Mouse (Mus musculus): Measurements from ENCODE around the gene Mtus2.
"Not testable (repeated sequence)": the region's sequence is repeated elsewhere in the genome, so short reads cannot be mapped to it uniquely, and the experiment has no call there.

Mtus2 gene

DNA sequence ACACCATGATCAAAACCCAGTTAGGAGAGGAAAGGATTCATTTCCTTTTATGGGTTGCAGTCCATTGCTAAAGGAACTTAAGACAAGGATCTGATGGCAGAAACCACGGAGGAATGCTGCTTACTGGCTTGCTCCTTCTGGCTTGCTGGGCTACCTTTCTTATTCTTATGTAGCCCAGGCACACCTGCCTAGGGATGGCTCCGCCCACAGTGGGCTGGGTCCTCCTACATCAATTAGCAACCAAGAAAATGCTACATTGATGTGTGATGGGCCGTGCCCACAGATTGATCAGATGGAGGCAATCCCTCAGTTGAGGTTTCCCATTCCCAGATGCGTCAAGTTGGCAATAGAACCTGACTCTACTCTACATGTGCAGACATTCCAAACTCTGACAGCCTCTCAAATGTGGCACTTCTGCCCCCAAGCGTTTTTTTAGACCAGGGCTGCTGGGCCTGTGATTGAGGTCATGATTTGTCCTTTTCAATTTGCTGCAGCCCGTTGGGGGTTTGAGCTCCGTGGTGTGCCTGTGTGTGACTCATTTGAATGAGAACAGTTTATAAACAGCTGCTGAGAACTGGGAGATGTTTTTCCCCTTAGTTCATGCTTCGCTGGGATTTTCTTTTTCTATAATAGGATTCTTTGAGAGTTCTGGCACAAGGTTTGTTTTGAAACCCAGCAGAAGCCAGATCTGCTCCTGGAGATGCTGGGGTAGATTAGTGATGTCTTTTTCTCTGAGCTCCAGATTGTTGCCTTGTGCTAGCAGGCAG, 173.8 kb downstream of the Mtus2 start:
- DNase-seq (ENCODE audit: low spot score) = no peak

DNA sequence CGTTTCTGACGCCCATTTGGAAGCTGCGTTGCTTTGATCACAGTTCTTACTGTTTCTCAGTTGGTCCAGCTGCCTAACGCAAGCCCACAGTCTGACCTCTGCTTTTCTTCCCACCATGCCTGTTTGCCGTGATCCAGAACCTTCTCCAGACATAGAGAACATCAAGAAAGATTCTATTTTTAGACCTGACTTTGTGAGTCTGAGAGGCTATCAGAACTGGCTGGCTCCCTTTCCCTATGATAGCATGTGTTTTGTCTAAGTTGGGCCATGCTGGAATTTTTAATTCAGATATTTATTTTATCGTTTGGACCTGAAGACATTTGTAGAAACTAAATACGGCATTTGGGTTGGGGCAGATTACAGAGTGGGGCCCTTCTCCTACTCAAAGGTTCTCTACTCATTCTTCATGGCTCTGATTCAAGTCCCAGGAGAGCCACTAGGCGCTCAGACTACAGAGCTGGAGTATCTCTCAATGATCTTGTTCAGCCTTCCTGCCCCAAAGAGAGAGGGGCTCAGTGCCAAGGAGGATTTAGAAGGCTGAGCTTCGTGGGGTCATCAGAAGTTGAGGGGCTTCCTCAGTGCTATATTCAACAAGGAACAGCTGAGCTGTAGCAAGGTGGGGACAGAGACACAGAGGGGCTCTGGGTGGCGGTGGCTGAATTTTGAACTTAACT, 174.5 kb downstream of the Mtus2 start:
- DNase-seq (ENCODE audit: low spot score) = no peak

DNA sequence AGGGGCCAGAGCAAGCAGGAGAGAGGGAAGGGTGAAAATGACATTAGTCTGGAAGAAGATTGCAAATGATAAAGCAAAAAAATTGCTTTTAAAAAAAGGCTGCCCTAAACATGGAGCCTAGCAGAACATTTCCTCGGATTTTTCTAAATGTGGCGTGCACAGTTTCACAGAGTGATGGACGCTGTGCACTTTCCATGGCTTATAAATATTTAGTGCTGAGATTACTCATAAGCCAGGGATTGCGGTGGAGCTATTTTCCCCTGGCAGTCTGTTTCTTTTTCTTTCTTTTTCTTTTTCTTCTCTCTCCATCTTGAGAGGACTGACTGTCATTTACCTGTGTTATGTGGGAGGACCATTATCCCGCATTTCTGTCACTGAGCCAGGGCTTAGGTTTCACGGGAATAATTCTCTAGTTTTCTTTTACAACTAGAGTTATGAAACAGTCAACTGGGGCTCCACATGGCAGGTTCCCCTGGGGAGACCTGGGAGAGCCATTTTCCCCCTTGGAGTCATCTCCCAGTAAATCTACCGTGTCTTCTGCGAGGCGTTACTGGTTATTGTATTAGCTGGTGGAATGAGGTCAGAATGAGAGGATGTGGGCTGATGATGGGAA, 176.4 kb downstream of the Mtus2 start:
- no peak for DNase-seq (ENCODE audit: low spot score)

DNA sequence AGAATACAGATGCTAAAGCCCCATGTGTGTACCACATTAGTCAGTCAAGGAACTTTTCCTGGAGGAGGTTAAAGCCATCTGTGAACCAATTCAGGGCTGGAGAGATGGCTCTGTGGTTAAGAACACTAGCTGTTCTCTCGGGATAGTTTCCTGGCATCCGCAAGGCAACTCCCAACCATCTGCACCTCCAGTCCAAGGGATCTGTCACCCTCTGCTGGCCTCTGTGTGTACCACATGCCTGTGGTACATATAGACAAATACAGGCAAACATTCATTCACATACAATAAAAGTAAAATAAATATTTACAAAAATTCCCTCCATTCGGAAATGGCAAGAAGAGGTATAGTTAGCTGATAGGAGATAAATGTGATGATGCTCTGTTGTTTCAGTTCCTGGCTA, 184.5 kb downstream of the Mtus2 start:
- no peak for DNase-seq (ENCODE audit: low spot score)

DNA sequence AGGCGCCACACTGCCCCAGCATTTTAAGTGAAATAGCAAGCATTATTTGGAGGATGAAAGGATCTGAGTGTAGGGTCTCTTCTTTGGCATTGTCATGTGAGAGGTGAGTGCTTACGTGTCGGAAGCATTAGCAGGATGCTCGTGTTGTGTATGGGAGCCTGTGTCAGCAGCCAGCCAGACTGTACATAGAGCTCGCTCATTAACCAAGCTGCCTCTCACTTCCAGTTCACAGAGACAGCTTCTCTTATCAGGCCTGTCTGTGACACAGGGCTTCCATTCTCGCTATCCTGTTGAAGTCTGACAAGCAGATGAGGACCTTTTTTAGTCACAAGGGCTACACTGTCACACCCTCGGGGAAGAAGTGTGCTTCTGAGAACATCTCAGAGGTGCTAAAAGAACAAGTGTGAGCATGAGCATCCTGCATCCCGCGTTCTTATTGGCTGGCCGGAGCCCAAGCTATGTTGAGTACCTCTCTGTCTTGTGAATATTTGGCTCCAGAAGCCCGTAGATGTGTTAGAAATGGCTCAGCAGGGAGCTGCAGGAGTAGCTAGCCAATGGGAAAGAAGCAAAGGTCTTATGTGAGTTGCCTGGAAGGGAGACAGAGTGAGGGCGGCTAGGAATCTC, 189.2 kb downstream of the Mtus2 start:
- DNase-seq (ENCODE audit: low spot score) = no peak

DNA sequence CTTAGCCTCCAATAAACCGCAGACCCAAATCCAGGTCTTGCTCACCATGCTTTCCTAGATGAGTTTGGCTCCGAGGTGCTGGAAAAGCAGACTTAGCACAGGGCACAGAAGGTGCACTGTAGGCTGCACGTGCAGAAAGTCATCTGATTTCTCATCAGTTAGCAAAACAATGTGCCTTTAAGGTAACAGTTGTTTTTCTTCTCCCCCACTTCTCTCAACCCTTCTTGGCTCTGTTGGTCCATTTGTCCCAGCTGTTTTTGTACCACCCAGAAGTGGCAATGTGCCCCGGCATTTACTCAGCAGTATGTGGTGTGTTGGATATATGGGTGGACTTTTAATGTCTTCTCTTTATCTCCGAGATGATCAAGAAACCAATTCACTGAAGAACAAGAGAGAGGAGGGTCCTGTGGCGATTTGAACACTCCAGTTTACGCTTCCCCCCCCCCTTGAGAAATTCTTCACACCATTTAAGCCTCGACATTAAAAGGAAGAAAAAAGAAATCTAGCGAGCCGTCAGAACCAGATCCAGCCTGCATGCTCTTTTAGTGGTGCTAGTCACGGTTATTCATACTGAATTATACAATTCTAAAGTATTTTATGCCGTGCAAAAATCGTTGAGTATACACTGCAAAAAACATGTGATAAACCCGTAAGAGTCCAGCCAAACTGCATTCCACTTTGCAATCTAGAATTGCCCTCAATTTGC, 194.9 kb downstream of the Mtus2 start:
- no peak for DNase-seq (ENCODE audit: low spot score)

DNA sequence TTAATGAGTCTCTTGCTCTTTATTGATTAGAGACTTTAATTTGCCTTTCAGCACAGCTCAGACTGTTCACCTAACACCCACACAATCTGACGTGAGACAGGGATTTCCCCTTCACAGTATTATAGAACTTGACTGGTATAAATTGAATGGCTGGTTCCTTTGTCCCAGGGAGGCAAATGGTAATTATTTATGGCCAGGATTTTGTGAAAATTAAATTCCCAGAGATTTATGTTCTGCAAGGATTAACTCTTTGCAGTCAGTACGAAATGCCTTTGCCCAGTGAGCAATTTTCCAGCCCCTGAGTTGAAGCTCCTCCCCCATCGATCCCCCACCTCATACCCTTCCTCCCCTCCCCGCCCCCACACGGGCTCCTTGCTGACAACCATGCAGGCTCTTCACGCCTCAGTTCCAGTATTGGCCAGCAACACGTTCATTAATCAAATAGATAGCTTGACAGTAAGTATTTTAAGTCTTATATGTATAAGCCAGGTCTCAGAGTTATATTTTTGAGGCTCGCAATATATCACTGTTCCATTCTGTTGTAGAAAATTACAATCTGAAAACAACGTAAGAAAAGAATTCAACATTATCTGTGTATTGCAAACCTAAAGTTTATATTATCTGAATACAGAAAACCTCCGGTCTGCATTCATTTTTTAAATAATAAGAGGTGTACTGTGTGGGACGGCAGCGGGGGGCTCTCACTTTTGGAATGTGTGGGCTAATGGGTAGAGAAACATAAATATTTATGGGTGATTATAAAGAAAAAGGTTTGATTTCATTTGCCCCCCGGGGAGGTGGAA, 195.7 kb downstream of the Mtus2 start:
- DNase-seq (ENCODE audit: low spot score) = no peak

DNA sequence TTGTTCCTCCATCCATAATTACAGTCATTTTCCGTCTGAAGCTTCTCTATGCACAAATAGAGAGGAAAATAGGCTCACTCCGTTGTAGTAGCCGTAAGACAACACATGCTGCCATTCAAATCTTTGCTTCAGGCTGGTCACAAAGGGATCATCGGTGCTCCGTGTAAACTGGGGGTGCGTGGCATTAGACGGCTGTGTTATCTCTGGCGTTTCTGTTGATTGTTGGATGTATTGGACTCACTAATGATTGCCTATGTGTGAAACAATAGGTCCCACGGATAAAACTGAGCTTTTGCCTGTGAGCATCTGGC, 196.2 kb downstream of the Mtus2 start:
- no peak for DNase-seq (ENCODE audit: low spot score)

DNA sequence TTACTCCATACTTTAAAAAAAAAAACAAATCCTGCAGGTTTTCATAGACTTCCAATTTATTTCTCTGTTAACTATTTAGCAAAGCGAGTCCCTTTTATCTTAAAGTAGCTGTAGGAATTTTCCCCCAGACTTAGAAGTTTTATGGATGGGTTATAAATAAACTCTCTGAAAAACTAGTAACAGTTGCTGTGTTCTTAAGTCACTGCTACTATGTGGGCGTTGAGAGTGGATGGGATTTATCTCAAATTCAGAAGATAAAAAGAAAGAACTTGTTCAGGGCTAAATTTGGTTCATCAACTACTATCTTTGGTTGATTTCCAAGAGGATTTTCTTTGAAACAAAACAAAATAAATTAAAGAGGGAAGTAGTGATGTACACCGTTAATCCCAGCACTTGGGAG, 197.6 kb downstream of the Mtus2 start:
- DNase-seq (ENCODE audit: low spot score) = no peak

DNA sequence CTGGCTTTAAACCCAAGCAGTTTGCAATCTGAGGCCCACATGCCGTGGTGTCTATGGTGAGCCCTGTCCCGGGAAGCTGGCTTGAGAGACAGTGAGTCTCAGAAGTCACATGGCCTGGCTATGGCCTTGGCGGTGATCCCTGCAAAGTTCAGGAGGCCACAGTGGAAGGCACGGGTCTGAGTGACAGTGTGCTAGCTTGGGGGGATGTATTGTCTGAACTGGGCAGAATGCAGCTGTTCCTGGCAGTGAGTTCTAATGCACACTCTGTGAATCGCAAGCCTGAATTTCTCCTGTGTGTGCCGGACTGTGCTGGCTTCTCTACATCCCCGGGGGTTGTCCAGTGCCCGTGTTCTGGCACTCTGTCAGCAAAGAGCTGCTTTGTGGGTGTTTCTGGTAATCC, 202.2 kb downstream of the Mtus2 start:
- no peak for DNase-seq (ENCODE audit: low spot score)

DNA sequence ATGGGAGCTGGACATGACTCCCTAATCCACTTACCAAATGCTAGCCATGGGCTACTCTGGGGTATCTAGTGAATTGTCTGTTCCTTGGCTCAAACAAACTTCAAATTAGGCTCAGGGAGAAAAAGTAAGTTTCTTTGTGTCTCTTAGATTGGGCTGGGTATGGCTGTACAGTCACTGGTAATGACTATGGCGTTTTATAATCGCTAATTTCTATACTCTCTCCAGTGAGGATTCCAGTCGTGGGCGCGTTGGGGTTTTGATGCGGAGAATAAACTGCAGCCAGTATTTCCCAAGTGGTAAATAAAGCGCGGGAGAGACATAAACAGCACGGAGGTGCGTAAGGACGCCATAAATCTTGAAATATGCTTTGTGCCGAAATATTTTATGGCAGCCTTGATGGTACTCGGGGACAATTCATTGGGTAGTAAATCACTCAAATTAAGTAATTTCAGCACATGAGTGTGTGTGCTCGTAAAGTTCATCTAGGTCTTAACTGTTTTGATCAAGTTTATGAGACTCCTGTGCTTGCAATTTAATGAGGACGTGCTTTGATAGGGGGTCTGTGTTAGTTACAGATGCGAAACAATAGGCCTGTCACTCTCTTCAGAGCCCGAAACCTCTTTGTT, 203.5 kb downstream of the Mtus2 start:
- no peak for DNase-seq (ENCODE audit: low spot score)

DNA sequence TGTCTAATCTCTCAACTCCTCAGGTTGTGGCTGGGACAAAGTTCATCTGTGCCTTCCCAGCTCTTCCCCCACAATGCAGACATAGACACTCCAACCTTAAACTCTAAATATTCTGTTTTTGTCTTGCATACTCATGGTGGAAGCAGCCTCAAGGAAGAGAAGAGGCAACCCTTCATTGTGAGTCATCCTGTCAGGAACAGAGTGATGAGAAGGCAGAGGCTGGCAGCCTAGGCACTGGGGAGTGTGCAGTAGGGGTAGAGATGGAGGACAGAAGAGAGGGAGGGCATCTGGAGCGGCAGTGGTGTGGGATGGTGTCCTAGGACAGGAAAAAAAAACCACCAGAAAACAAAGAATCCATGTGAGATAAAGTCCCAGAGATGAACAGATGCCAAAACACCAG, 208.0 kb downstream of the Mtus2 start:
- no peak for DNase-seq (ENCODE audit: low spot score)

DNA sequence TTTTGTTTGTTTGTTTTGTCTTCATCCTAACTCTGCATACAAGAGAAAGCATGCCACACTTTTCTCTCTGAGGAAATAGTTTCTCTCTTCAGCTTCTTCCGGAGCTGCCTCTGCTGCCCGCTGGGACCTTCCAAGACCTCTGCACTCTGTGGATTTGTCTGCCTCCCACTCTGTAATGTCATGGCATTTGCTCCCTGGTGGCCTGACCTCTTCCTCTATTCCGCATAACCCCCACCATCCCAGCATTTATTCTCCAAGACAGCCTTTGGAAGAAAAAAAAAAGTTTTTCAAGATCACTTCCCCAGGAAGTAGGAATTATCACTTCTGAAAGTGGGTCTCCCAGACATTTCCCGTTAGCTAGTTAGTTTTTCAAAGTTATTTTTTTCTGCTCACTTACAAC, 218.0 kb downstream of the Mtus2 start:
- DNase-seq (ENCODE audit: low spot score) = no peak

DNA sequence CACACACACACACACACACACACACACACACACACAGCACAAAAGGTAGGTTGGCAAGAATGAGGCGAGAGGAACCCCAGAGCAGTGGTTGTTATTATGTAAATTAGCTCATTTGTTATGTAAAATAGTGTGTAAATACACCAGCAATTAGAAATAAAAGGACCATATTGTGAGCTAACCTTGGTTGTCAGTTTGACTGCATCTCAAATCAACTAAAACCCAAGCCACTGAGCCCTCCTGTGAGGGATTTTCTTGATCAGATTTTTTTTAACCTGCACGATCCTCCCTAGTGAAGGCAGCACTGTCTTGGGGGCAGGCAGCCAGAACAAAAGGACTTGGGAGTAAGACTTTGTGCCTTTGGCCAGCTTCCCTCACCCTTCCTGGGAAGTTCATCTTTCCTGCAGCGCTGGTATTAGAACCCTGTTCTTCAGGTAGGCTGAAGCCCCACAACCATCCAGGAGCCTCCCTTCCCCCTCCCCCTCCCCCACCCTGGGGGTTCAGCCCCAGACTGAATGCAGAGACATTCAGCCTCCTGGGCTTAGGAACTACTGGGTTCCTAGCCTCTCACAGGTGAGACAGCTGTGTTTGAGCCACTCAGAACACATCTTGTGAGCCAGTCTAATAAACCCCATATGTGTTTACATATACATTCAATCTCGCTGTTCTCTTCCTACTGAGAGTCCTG, 218.8 kb downstream of the Mtus2 start:
- DNase-seq (ENCODE audit: low spot score) = no peak

DNA sequence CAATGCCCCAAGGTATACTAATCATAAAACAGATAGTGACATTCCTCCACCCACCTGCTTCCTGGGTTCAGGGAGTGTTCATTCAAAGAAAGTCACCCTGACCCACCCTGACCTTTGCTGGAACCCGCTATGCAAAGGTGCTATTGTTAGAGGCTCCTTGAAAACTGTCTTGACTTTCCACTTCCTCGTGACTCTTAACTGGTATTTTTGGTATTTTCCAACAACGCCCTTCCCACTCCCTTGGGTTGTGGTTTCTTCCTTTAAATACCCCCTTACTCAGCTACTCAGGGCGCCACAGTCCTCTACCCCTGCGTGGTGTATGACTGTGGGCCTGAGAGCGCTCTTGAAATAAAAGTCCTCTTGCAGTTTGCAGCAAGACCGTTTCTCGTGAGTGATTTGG, 219.4 kb downstream of the Mtus2 start:
- not testable (repeated sequence) for DNase-seq (ENCODE audit: low spot score)

DNA sequence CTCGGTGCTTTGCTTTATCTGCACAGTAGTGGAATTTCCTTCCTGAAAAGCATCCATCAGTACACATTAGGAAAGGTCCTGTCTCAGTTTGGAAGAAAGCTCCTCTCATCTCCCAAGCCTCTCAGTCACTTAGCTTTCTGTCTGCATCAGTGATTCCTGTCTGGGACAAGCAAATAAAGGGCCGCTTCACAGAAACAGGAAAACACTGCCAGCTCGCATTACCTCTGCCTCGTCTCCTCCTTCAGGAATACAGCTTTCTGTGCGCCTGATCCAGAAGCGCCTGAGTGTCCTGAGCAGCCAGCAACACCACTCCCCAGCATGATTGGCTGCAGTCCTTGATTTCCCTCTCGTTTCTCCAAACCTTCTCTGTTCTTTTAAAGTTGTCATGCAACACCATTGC, 222.1 kb downstream of the Mtus2 start:
- no peak for DNase-seq (ENCODE audit: low spot score)

DNA sequence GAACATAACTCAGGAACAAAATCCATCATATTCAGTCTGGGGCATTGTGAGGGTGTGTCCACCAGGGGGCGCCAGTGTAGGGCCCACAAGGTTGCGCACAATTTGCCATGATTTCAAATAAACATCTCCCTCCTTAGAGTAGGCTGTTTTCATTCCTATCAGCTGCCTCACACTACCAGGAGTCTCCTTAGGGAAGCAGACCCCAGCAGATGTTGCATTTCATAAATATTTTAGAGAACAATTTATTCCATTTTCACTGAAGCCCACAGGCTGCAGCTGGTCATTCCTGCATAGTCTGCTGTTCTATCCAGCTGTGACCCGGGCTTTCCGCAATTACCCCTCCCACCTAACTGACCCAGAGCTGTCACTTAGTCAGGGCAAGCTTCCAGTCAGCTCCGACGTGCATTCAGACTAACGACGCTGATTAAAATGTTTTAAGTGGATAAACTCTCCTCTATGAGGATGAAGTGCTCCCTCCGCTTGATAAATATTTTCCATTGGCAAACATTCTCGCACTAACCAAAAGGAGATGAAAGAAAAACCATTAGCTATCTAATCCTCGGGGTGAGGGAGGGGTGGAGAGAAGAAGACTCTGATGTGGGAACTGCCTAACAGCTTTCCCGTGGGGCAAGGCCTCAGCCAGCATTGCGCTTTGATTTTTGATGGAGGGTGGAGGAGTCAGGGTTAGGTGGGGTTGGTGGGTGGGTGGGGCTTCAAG, 223.6 kb downstream of the Mtus2 start:
- no peak for DNase-seq (ENCODE audit: low spot score)

DNA sequence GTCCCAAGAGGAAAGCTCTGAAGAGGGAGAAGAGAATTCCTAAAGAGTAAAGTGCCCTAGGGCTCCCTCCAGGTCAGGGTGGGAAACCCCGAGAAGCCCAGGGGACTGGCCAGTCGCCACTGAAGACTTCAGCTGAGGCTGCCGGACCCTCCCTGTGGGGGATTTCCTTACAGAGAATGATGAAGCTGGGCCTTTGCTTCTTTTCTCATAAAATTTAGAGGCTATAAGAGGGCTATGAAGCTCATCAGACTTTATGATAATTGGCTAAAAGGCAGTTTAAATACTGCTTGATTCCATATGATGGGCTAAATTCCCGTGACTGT, 224.1 kb downstream of the Mtus2 start:
- no peak for DNase-seq (ENCODE audit: low spot score)

DNA sequence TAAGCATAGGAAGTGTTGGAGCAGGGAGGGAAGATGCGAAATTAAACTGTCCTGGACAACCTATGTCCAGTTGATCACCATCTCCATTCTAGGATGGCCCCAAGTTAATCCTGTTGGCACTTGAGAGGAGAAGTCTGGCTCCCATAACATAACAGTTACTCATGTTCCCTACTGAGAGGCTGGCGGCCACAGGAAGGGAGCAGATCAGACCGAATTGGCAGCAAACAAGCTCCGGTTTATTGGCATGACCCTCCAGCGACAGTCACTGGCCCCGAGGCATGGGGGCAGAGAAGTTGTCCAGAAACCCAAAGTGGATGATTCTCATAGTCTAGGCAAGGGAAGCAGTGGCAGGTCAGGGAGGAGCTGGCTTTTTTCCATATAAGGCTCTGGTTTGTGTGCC, 224.8 kb downstream of the Mtus2 start:
- no peak for DNase-seq (ENCODE audit: low spot score)

DNA sequence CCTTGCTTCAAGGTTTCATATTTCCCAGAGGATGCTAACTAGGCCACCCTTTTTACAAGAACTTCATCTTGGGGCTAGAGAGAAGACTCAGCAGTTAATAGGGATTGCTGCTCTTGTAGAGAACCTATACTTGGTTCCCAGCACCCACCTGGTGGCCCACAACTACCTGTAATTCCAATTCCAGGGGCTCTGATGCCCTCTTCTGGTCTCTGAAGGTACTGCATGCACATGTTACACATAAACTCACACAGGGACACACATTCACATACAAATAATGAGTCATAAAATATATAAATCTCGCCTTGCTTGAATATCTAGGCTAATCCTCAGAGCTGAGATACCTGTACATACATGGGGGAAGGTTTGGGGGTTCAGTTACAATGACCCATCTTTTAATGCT, 228.8 kb downstream of the Mtus2 start:
- DNase-seq (ENCODE audit: low spot score) = no peak
